Mouse (Mus musculus): ENCODE measurements at regions not wholly inside any gene's neighbourhood (a gene's known extent, or its start where the extent isn't known, plus 50 kb on each side); places are given as distances from the start of the nearest gene placed in this dataset.
A peak's percentile ranks its signal among the peaks of the same experiment; 100 is the strongest.

DNA sequence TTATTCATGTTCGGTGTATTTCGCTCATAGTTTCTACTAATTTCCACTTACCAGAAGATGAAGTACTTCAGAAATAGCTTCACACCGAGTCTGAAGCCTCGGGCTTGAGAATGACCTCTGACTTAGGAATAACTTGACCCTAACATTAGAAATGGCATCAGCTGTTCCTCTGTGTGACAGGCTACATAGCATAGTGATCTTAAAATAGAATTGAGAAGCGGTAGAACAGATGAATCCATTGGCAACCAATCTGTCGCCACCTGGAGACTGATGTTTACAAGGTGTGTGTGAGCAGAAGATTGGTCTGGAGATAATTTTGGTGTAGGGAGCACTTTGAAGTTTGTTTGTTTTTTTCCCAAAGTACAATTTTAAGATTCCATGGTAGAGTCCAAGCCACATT, 60.9 kb upstream of the Ahi1 start:
- no peak overlapping the region for H3K27ac ChIP-seq
- no peak overlapping the region for H3K4me2 ChIP-seq (replicated peaks)
- H3K9me3 ChIP-seq (replicated peaks): no peaks in the 10 kb centered on the region
- H3K4me1 ChIP-seq: no peaks in the 10 kb centered on the region
- H3K9ac ChIP-seq: no peak overlapping the region
- H3K27me3 ChIP-seq: no peaks in the 10 kb centered on the region
- no peak overlapping the region for H3K4me3 ChIP-seq
- 80% methylated on average over 6 of the region's 6 CpGs for WGBS
- H3K36me3 ChIP-seq: no peaks in the 10 kb centered on the region
- no peak for ATAC-seq (ENCODE audit: low FRiP score)

DNA sequence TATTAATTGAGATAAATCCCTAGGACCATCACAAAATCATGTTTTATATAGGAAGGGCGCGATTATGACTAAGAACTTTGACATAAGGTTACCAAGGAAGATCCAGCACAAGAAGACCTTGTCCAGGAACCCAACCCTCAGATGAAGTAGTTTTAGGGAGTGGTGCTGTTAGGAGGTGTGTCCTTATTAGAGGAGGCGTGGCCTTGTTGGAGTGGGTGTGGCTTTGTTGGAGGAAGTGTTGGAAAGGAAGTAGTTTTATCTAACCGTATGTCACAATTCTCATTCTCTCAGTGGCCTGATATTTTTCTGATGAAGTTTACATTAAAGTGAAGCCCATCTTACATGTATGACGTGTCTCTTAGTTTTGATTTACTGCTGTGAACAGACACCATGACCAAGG, 68.7 kb upstream of the Ahi1 start:
- Histone ChIP-seq H3K4me2 (replicated peaks) (no peak overlapping the region), H3K27me3 (no peaks in the 10 kb centered on the region), H3K27ac (no peak overlapping the region), H3K36me3 (no peaks in the 10 kb centered on the region), H3K4me1 (no peaks in the 10 kb centered on the region), H3K9ac (no peak overlapping the region), H3K9me3 (replicated peaks) (no peaks in the 10 kb centered on the region), H3K4me3 (no peak overlapping the region)
- WGBS: 90% methylated on average over 5 of the region's 5 CpGs
- no peak for ATAC-seq (ENCODE audit: low FRiP score)

DNA sequence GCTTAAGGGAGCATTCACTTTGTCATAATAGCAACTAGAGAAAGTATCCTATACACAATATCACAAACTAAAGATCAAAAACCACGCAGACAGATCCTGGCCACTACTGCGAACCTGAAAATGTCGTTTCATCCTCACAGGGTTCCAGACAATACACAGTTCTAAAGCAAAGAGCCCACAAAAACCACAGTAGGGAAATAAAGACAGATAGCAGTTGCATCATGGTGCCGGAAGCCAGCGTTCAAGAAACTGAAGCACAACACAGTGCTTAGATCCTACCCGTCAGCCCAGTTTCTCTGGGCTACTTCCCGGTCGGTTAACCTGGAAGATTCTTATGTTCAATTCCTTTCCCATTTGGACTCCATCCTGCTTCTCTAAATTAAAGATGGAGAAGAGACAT, 69.7 kb upstream of the Ahi1 start:
- no peak for ATAC-seq (ENCODE audit: low FRiP score)
- no peaks in the 10 kb centered on the region for H3K27me3 ChIP-seq

DNA sequence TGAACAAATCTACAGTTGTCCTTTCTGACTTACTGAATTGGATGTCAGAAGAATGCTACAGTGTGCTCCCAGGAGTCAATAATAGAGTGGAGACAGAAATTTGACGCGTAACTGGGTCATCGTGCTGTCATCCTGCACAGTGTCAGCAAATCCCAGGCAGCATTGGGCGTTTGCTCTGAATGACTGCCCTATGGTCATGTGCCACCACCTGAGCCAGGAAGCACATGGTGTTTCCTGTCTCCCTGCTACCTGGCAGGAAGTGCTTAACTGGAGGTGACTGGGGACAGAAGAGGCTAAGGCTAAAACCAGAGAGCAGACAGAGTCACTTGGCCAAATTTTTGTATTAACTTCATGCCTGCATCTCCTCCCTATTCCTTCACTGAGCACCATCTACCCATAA, 72.1 kb upstream of the Ahi1 start:
- Histone ChIP-seq H3K4me2 (replicated peaks) (no peak overlapping the region), H3K4me3 (no peak overlapping the region), H3K27ac (no peak overlapping the region), H3K4me1 (no peaks in the 10 kb centered on the region), H3K9me3 (replicated peaks) (no peaks in the 10 kb centered on the region), H3K9ac (no peak overlapping the region), H3K36me3 (no peaks in the 10 kb centered on the region), H3K27me3 (no peaks in the 10 kb centered on the region)
- WGBS: 91% methylated on average over 4 of the region's 4 CpGs
- no peak for ATAC-seq (ENCODE audit: low FRiP score)

More for the DNA sequence above, 69.7 kb upstream of the Ahi1 start:
- H3K9ac ChIP-seq: no peak overlapping the region
- H3K4me3 ChIP-seq: no peak overlapping the region
- H3K4me2 ChIP-seq (replicated peaks): no peak overlapping the region
- no peaks in the 10 kb centered on the region for H3K4me1 ChIP-seq
- 94% methylated on average over 8 of the region's 8 CpGs for WGBS
- H3K27ac ChIP-seq: no peak overlapping the region
- no peaks in the 10 kb centered on the region for H3K9me3 ChIP-seq (replicated peaks)
- no peaks in the 10 kb centered on the region for H3K36me3 ChIP-seq

DNA sequence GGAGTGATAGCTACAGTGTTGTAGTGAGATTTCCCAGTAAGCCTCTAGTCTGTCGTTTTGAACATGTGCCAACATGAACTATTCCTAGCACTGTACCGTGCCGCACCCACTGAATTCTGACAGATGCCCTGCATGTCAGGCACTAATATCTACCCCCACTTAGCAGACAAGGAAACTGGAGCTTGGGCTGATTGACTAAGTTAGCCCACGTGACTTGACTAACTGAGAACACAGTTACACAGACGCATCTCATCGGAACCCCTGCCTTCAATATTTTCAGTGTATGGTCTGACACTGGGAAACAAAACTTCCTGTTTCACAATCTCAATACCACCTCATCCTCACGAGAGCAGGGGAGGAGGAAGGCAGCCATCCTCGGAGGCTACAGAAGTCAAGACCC, 72.9 kb upstream of the Ahi1 start:
- H3K27ac ChIP-seq: no peak overlapping the region
- H3K36me3 ChIP-seq: no peaks in the 10 kb centered on the region
- H3K4me3 ChIP-seq: no peak overlapping the region
- H3K9me3 ChIP-seq (replicated peaks): no peaks in the 10 kb centered on the region
- ATAC-seq (ENCODE audit: low FRiP score): no peak
- H3K27me3 ChIP-seq: no peaks in the 10 kb centered on the region
- H3K4me2 ChIP-seq (replicated peaks): no peak overlapping the region
- H3K9ac ChIP-seq: no peak overlapping the region
- H3K4me1 ChIP-seq: no peaks in the 10 kb centered on the region
- 88% methylated on average over 8 of the region's 8 CpGs for WGBS

DNA sequence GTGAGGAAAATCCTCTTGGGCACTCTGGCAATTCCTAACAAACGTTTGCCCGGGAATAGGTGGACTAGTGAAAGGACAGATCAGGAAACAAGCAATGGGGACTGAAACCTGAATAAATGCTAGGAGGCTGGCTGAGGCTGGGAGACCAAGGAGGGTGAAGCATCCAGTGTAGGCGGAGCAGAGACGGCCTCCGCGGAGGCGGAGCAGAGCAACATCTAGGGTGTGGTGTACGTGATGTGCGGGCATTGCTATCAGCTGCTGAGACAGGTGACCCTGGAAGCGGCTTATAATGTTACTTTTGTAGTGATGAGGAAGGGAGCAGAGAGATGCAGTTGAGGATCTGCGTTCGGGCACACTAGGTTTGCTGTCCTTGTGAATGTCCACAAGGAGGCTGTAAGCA, 85.3 kb upstream of the Ahi1 start:
- no peaks in the 10 kb centered on the region for H3K4me1 ChIP-seq
- no peak for ATAC-seq (ENCODE audit: low FRiP score)
- no peaks in the 10 kb centered on the region for H3K27me3 ChIP-seq
- no peaks in the 10 kb centered on the region for H3K9me3 ChIP-seq (replicated peaks)
- no peak overlapping the region for H3K9ac ChIP-seq
- no peak overlapping the region for H3K4me2 ChIP-seq (replicated peaks)
- no peak overlapping the region for H3K27ac ChIP-seq
- WGBS: 90% methylated on average over 12 of the region's 12 CpGs
- no peak overlapping the region for H3K4me3 ChIP-seq
- no peaks in the 10 kb centered on the region for H3K36me3 ChIP-seq

DNA sequence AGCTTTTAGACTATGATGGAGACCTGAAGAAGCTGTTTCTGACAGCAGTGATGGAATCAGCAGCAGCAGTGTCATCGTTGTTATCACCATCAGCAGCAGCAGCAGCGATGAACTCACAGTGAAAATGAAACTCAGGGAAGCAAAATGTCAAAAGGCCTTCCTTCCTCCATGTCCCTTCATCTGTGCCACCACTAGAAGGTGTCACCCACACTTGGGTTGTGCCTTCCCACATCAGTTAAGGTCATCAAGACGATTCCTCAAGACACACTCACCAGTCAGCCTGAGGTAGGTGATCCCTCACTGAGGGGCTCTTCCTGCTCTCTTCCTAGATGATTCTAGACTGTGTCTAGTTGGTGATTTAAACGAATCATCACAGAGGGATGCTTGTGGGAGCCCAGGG, 87.3 kb upstream of the Ahi1 start:
- H3K27ac ChIP-seq: no peak overlapping the region
- no peak for ATAC-seq (ENCODE audit: low FRiP score)
- H3K4me3 ChIP-seq: no peak overlapping the region
- H3K9me3 ChIP-seq (replicated peaks): no peaks in the 10 kb centered on the region
- no peaks in the 10 kb centered on the region for H3K27me3 ChIP-seq
- 77% methylated on average over 4 of the region's 4 CpGs for WGBS
- H3K4me1 ChIP-seq: no peaks in the 10 kb centered on the region
- no peak overlapping the region for H3K4me2 ChIP-seq (replicated peaks)
- H3K36me3 ChIP-seq: no peaks in the 10 kb centered on the region
- H3K9ac ChIP-seq: no peak overlapping the region

DNA sequence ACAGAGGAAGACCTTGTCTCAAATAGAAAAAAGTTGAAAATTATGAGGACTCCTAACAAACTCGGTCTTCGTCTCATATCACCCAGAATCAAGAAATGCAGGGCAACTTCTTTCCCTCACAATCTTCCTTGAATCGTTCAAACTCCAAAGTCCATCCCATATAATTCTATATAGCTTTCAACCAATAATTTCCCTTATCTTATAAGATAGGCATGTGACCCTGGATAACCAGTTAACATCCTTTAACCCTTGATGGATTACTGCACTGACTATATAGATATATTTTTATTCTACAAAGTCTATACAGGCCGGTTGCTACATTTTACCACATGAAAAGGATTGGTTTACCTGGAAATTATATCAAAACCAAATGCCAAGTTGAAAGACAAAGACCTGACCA, 94.9 kb upstream of the Ahi1 start:
- no peak for ATAC-seq (ENCODE audit: low FRiP score)

DNA sequence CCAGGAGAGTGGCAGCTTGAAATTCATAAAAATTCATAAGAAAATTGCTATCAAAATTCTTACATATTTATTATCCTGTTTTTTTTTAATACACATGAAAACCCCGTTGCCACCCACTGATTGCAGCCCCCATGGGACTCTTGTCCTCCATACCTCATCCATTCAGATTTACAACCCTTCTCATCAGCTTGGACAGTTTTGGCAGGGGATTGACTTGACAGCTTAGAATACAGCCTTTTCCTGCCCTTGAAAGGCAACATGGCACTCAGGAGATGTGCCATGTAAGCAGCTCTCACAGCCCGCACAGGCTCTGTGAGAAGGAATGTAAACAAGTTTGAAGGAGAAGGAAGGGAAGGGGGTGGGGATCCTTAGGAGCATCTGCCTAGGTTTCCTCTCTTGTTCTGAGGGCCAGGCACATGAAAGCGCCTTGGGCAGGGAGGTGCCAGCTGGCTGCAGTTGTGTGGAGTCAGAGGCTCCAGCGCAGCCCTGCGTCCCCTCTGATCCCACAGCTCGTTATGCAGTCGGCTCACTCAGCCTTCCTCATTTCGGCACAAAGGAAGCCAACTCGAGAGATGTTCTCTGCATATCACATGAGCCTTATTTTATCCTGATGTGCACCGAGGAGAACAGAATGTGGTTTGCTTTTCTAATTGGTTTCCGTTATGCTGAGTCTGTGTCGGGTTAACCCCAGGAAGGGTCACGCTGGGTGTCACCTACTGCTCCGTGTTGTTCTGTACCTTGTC, 97.6 kb upstream of the Ahi1 start:
- Histone ChIP-seq H3K36me3 (no peaks in the 10 kb centered on the region), H3K27ac (0 out of 2 replicates have a peak overlapping the region, but pooled peaks have one; percentile 44), H3K27me3 (no peaks in the 10 kb centered on the region), H3K9me3 (replicated peaks) (no peaks in the 10 kb centered on the region), H3K4me2 (replicated peaks) (peak overlapping the region; percentile 36), H3K4me1 (peaks cover 7% of the 10 kb centered on the region), H3K4me3 (0 out of 2 replicates have a peak overlapping the region, but pooled peaks have one; percentile 7), H3K9ac (no peak overlapping the region)
- peak; percentile 94 for ATAC-seq (ENCODE audit: low FRiP score)
- 30% methylated on average over 14 of the region's 14 CpGs for WGBS

More for the DNA sequence above, 94.9 kb upstream of the Ahi1 start:
- no peak overlapping the region for H3K4me3 ChIP-seq
- H3K9me3 ChIP-seq (replicated peaks): no peaks in the 10 kb centered on the region
- no peak overlapping the region for H3K4me2 ChIP-seq (replicated peaks)
- no peak overlapping the region for H3K27ac ChIP-seq
- 91% methylated on average over 4 of the region's 4 CpGs for WGBS
- no peak overlapping the region for H3K9ac ChIP-seq
- no peaks in the 10 kb centered on the region for H3K27me3 ChIP-seq
- H3K36me3 ChIP-seq: no peaks in the 10 kb centered on the region
- H3K4me1 ChIP-seq: peaks cover 7% of the 10 kb centered on the region

DNA sequence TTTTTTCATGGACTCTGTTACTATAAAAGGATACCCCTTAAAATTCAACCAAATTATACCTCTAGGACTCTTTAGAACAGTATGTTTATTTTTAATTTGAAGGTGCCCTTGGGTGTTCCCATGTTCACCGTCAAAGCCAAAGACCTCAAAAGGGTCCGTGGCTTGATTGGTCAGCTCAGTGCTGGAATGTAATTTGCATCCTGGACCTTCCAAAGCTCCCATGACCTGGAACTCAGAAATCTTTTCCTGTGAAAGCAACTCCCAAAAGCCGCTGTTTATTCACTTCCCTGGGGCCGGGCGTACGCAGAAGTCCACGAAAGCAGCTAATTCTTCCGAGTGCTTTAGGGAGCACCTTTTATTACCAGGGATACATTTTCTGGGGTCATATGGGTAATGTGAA, 105.1 kb upstream of the Ahi1 start:
- Histone ChIP-seq H3K4me3 (no peak overlapping the region), H3K4me2 (replicated peaks) (no peak overlapping the region), H3K36me3 (no peaks in the 10 kb centered on the region), H3K4me1 (0 out of 2 replicates have a peak, but pooled peaks cover 3% of the 10 kb centered on the region), H3K9me3 (replicated peaks) (no peaks in the 10 kb centered on the region), H3K27me3 (no peaks in the 10 kb centered on the region), H3K27ac (no peak overlapping the region), H3K9ac (no peak overlapping the region)
- ATAC-seq (ENCODE audit: low FRiP score): no peak
- WGBS: 83% methylated on average over 8 of the region's 8 CpGs

DNA sequence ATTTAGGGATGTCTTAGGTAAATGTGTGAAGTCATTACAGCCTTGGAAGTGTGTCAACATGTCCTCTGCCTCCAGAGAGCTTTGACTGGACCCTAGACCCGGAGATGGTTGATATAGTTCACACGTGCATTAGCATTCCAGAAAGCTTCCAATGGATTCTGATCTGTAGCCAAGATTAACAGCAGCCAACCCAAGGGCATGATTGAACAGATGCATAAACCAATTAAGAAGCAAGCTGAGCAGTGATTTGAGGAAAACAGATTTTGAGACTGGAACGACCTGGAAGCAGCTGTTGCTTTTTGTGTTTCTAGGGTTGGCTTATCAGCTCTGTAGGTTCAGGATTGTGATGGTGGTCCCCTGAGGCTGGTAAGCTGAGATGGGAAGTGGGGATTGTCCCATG, 109.1 kb upstream of the Ahi1 start:
- no peak overlapping the region for H3K27ac ChIP-seq
- ATAC-seq (ENCODE audit: low FRiP score): no peak

DNA sequence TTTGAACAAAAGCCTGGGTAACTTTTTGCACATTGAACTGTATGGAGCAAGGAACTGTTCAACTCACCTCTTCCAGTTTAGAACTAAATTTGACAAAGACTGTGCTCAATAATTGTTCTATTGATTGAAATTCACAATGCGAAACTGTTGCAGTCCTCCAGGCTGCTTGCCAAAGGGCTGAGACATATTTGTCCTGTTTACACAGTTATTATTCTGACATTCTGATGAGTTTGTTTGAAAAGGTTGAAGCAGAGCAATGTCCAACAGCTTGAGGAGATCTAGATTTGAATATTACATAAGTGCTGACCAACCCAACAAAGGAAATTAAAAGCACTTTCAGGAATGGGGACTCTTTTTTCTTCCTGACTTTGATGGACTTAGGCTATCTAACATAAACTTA, 110.2 kb upstream of the Ahi1 start:
- WGBS: 90% methylated on average over 1 of the region's 1 CpGs
- H3K4me2 ChIP-seq (replicated peaks): no peak overlapping the region
- 0 out of 2 replicates have a peak, but pooled peaks cover 3% of the 10 kb centered on the region for H3K4me1 ChIP-seq
- H3K9me3 ChIP-seq (replicated peaks): no peaks in the 10 kb centered on the region
- H3K4me3 ChIP-seq: no peak overlapping the region
- H3K27ac ChIP-seq: no peak overlapping the region
- no peak overlapping the region for H3K9ac ChIP-seq
- H3K36me3 ChIP-seq: no peaks in the 10 kb centered on the region
- no peak for ATAC-seq (ENCODE audit: low FRiP score)
- no peaks in the 10 kb centered on the region for H3K27me3 ChIP-seq

More for the DNA sequence above, 109.1 kb upstream of the Ahi1 start:
- 0 out of 2 replicates have a peak, but pooled peaks cover 3% of the 10 kb centered on the region for H3K4me1 ChIP-seq
- no peaks in the 10 kb centered on the region for H3K36me3 ChIP-seq
- H3K4me3 ChIP-seq: no peak overlapping the region
- H3K4me2 ChIP-seq (replicated peaks): no peak overlapping the region
- WGBS: 67% methylated on average over 3 of the region's 3 CpGs
- no peaks in the 10 kb centered on the region for H3K27me3 ChIP-seq
- no peaks in the 10 kb centered on the region for H3K9me3 ChIP-seq (replicated peaks)
- H3K9ac ChIP-seq: no peak overlapping the region

DNA sequence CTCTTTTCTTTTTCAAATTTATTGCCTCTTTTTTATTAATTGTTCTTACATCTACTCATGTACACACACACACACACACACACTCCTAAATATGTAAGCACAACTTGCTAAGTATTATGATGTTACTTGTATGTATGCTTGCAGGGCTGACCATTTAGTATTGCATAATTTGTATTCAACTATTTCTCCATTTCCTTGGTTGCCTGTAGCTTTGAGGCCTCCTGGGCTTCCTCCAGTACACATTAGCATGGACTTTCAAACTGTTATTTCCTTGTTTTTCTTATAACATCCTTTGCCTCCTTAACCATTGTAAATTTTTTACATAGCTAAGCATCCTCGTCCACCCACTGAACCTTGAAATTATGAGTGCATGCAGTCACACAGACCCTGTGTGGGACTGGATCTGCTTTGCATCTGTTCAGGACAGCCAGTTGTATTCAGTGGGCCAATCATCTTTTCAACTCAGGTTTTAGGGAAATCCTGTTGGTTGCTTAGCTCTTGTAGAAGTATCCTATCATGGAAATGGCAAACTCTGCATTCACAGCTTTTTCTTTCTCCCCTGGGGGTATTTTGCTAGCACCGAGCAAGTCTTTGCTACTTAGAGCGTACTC, 110.8 kb upstream of the Ahi1 start:
- Histone ChIP-seq H3K9ac (no peak overlapping the region), H3K4me2 (replicated peaks) (no peak overlapping the region), H3K9me3 (replicated peaks) (no peaks in the 10 kb centered on the region), H3K27ac (no peak overlapping the region), H3K36me3 (no peaks in the 10 kb centered on the region), H3K4me3 (no peak overlapping the region), H3K27me3 (no peaks in the 10 kb centered on the region), H3K4me1 (0 out of 2 replicates have a peak, but pooled peaks cover 3% of the 10 kb centered on the region)
- ATAC-seq (ENCODE audit: low FRiP score): no peak
- WGBS: 56% methylated on average over 3 of the region's 3 CpGs
